Mouse (Mus musculus) retina, postnatal 7 days (tissue): ENCODE data around the gene Tcp10c.
"Not testable (repeated sequence)": the region's sequence is repeated elsewhere in the genome, so short reads cannot be mapped to it uniquely, and the experiment has no call there.

Source experiments
- DNase-seq: peaks from one replicate; pipeline ENCODE4 v3.0.0-alpha.2; 2012; ENCODE audit warnings: low read depth, low spot score

Gene Tcp10c

GRCm38 (mm10) chr17:13381286-13381685, 26.9 kb downstream of the Tcp10c start:
- not testable (repeated sequence) for DNase-seq

GRCm38 (mm10) chr17:13391020-13391419, 36.6 kb downstream of the Tcp10c start:
- not testable (repeated sequence) for DNase-seq

GRCm38 (mm10) chr17:13399961-13400360, 45.6 kb downstream of the Tcp10c start:
- DNase-seq = not testable (repeated sequence)

GRCm38 (mm10) chr17:13402118-13402517, 47.7 kb downstream of the Tcp10c start:
- not testable (repeated sequence) for DNase-seq

- DNase-seq = not testable (repeated sequence)
Measured at GRCm38 (mm10) chr17:13403527-13404131, 49.3 kb downstream of the Tcp10c start.

GRCm38 (mm10) chr17:13406023-13406422, 51.7 kb downstream of the Tcp10c start:
- not testable (repeated sequence) for DNase-seq

GRCm38 (mm10) chr17:13406701-13407100, 52.3 kb downstream of the Tcp10c start:
- not testable (repeated sequence) for DNase-seq

GRCm38 (mm10) chr17:13407621-13408256, 53.4 kb downstream of the Tcp10c start:
- DNase-seq = not testable (repeated sequence)

GRCm38 (mm10) chr17:13408257-13408633, 53.9 kb downstream of the Tcp10c start:
- not testable (repeated sequence) for DNase-seq

GRCm38 (mm10) chr17:13421022-13421591, 66.7 kb downstream of the Tcp10c start:
- DNase-seq = not testable (repeated sequence)

- not testable (repeated sequence) for DNase-seq
Measured at GRCm38 (mm10) chr17:13422638-13423037, 68.3 kb downstream of the Tcp10c start.

- not testable (repeated sequence) for DNase-seq
Measured at GRCm38 (mm10) chr17:13423373-13424024, 69.1 kb downstream of the Tcp10c start.

- not testable (repeated sequence) for DNase-seq
Measured at GRCm38 (mm10) chr17:13424321-13424720, 69.9 kb downstream of the Tcp10c start.

- not testable (repeated sequence) for DNase-seq
Measured at GRCm38 (mm10) chr17:13425694-13426093, 71.3 kb downstream of the Tcp10c start.

GRCm38 (mm10) chr17:13426508-13426907, 72.1 kb downstream of the Tcp10c start:
- not testable (repeated sequence) for DNase-seq
